Mouse (Mus musculus) adipocyte (in vitro differentiated cells): ENCODE results near the gene Gprin2.

Experiments used
- DNase-seq: peaks from one replicate; pipeline ENCODE4 v3.0.0-alpha.2; 2016; ENCODE audit warnings: low spot score

Gene Gprin2

DNA sequence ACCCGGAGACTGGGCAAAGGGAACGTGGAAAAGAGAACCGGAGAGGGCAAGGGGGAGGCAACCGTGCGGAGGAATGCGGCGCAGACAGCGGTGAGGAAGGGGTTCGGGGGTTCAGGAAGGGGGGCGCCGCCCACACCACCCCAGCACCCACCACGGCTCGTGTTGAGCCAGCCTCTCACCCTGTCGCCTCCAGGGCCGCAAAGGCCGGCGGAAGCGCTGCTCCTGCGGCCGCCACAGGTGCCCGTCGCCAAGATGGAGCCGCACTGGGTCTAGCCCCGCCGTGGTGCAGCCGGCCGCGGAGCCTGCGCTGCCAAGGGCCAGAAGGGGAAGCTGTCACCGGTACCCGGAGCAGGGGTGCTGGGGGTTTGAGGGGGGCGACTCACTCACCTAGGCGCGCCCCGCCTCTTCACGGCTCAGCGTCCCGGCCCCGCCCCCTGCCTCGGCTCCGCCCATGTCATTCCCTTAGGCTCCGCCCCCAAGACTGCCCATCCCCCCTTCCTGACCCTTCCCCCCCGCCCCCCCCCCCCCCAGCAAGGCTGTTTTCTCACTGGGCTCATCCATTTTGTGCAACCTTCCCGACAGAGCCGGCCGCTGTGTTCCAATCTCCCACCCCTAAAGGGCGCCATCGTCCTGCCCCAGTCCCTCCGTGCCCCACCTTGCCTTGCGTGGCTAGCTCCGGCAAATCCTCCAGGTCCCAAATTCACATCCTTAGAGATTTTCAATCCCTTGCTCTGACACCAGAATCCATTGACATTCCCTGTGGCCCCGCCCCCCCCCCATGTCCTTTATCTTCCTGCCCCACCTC lies at the start of gene Gprin2:
Gene Gprin2 (minus strand): TSS at position 423 of the 805 bp plus-strand sequence.
- no peak for DNase-seq

DNA sequence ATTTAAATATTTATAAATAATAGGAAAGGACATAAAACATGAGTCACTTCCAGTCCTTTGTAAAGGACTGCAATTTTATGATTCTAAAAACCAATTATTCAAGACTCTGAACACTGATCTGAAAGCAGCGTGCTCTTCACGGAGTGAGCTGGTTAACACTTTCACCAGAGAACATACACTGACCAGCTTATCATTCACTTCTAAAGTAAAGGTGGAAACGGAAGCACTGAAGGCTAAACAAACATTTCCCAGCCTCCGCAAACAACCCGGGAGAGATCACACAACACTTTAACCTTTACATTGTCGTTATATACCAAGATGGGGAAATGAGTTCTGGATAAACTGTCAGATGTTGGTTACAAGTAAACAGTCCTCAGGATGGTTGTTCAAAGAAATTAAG lies 39.2 kb upstream of the Gprin2 start:
- DNase-seq = no peak

DNA sequence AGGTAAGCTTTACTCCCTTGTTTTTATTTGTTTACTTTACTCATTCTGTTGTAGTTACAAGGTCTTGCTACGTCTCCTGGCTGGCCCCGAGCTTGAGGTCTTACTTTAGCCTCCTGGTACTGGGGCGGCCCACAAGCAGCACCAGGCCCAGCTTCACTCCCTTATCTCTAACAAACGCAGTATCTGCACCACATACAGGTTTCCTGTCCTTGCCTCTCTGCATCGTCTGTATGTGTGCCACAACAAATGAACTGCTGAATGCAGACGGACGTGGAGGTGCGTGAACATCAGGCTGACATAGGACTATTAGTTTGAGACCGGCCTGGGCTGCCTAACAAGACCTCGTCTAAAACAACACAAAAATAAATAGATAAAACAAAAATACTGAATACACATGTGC lies 38.8 kb upstream of the Gprin2 start:
- no peak for DNase-seq

DNA sequence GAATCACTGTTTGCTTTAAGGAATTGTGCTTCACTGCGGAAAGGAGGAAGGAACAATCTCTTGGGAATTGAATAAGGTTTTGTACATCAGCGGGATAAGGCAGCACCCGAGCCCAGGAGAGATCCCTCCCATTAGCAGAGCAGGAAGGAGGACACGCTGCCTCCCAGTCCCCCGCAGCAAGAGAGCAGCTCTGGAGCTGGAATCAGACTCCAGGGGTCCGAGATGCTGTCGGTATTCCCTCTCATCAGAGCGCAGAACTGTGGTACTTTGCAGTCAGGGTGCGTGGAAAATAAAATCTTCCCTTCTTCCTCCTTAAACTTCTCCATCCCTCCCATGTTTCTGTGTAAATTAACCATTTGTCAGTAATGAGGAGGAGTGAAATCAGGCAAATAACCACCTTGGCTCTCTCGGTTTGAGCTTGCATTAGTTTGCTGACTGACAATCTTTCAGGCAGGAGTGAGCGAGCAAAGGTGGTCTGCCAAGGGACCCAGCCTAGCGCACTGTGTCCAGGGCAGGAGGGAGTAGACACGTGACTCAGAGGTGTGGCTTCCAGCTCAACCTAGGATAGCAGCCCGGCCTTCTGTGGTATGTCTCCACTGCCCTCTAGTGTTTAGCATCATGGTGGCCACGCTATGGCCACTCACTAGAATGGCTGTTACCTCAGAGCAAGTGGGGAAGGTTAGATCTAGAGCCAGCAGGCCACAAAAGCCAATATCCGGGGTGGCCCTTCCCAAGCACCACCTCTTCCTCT lies 33.4 kb upstream of the Gprin2 start:
- DNase-seq = peak; percentile 53

DNA sequence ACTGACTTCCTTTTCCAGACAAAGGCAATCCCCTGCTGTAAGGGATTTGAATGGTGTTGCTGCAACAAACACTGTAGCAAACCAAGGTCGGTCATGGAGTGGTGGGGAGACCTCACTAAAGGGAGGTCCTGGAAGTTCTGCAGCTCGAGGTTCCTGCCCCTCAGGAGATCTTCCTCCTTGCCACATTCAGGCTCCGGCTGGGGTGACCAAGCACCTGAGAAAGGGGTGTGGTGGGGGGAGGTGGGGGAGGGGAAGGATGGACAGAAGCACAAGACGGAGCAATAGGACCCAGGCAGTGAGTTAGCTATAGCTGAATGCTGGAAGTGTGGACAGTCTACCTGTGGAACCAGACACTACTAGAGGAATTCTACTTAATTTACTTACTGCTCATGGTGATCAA lies 32.4 kb upstream of the Gprin2 start:
- no peak for DNase-seq

DNA sequence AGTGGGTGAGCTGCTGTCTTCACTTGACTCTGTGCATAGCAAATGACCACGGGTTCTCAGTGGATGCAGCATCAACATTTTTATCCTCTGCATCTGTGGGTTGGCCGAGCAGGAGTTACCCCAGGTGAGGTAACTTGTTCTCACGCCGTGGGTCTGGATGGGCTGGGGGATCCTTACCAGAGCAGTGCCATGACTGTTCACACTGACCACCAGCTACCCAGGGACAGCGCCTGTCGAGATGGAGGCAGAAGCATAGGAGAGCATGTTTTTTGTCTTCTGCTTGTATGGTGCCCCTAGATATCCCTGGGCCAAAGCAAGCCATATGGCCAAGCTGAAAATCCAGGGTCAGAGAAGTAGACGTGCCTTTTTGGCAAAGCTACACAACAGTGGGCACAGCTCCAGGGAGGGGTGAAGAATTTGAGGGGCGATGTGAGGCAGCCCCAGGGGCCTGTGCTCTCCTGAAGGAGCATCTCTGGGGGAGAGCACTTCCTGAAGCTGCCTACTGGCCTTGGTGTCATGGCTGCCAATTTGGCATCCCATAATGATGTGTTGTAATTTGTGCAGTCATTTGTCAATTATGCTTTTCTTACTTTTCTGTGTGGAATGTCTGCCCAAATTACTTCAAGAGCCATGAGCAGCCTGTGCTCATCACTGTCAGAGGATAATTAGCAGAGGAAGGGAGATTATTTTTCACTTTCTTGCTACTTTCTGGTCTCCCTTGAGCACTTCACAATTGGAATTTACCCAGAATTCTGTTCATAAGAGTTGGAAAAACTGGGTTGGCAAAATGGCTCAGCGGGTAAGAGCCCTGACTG lies 31.6 kb upstream of the Gprin2 start:
- peak; percentile 8 for DNase-seq

DNA sequence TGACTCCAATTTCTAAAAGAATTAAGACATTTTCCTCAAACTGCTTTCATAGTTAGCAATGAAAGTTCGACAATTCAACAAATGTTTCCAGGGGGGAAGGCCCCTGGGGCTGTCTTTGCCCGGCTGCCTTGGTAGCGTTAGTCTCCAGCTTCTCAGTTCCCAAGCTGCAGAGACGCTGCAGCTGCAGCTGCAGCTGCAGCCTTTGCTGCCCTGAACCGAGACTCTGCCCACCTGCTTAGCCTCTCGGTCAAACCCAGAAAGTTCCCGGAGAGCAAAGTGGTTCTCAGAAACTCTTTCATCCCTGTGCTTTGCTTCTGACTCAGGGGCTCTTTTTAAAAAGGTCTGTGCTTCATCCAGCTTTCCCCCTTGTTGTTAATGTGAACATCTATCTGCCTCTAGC lies 30.9 kb upstream of the Gprin2 start:
- no peak for DNase-seq

DNA sequence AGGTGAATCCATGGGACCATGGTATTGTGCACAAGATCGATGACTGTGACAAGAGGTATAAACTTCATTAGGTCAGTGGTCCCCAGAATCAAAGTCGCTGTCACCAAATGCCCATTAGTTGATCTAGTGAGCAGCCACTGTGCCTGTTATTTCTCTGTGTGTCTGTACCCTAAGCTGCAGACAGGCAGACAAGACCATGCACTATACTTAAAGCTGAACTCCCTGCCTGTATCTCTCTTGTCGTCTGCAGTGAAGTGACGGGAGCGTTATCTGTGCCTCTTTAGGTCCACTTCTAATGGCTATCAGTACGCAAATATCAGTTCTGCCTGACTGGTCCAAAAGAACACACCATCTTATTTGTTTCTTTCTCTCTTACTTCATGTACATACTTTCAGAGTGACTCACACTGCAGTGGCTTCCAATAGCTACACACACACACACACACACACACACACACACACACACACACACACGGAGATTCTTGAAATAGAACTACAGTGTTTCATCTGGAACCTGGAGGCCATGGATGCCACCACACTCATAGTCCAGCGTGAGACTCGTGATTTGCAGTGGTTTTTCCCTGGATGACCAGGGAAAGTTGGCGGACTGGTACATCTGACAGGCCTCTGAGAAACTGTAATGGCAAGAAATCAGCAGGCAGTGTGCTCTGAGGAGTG lies 27.5 kb upstream of the Gprin2 start:
- DNase-seq = peak; percentile 7

DNA sequence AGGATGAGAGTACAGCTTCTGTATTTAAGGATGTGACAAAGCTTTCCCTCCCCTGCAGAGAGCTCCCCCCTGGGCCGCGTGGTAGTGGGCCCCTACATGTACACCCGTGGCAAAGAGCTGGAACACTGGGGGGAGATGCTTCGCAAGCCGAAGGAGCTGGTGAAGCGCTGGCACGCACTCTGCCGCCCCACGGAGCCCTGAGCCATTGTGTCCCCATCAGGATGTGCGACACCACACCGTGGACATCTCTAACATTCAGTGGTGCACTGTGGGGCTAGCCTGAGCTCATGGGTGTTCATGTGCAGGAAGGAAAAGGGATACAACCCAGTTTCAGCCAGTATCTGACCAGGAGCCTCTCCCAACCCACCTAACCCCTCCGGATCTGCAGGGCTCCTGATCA lies 26.5 kb upstream of the Gprin2 start:
- DNase-seq = no peak

DNA sequence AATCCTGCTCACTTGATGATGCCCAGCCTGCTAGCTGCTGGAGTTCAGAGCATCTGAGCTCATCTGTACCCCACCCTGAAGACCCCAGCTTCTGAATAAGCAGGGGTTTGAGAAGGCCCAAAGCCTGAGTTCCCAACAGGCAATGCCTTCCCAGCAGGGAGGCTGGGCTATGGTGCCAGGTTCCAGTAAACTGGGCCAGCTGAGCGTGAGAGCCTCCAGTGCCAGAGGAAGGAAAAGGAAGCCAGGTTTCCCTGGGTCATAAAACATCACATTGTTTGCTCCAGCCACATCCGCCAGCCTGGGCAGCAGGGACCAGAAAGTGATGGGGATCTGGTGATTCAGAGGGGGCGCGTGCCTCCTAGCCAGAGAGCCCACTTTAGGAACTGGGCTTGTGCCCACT lies 25.1 kb upstream of the Gprin2 start:
- peak; percentile 38 for DNase-seq

DNA sequence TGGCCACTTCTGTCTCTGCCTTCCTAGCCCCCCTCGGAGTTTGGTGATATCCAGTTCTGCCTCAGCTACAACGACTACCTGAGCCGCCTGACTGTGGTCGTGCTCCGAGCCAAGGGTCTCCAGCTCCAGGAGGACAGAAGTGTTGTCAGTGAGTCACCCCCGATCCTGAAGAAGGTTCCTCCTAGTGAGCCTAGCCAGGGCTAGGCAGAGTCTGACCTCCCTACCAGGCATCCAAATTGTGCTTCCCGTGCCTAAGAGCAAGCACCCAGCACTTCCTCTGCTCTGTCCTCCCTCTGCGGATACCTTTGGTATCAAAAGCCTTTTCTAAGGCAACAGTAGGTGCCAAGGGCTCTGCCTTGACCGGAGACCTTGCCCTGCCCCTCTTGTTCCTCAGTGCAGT lies 24.5 kb upstream of the Gprin2 start:
- DNase-seq = no peak

DNA sequence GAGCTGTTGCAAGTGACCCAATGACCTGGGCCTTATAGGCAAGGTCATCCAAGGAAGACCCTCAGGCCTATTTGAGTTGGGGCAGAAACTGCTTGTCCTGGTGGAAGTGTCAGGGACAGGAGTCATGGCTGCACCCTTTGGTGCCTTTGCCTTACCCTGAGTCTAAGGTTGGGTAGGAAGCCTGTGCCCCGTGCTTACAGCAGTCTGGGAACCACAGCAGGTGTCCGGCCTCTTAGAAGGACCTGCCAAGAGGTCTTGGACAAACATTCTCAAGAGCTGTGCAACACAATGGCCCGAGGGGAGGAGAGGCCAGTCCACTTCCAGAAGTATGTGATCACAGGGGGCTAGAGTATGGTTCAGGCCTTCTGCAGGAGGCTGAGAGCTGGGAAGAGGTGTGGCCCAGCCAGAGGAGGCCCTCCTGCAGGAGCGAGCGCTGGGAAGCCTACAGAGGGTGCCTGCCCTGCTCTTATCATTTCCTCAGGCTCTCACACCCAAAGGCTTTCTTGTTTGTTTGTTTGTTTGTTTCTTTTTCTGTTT lies 22.0 kb upstream of the Gprin2 start:
- no peak for DNase-seq

DNA sequence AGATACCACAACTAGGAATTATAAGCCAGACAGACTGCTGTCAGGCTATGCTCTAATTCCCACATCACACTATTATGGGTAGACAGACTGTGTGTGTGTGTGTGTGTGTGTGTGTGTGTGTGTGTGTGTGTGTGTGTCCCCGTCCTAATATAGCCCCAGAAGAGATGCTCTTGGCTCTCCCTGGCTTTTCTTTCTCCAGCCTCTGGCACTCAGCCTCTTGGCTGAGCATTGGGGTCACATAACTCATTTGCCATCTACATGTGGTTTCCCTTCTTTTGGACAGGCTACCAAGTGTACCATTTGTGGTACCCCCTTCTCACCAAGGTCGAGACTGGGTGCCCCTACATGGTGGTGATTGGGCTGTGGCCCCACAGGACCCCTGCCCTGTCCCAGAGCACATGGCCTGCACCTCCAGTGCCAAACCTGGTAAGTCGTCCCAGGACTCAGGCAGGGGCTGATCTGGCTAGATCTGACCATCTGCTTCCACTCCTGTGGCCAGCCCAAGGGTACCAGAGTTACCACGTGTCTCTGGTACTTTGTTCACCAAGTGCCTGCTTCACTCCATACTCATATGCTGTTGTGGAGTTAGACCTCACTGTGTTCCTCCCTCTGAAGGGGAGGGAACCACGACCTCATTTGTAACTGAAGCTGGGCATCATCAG lies 20.1 kb upstream of the Gprin2 start:
- peak; percentile 47 for DNase-seq

DNA sequence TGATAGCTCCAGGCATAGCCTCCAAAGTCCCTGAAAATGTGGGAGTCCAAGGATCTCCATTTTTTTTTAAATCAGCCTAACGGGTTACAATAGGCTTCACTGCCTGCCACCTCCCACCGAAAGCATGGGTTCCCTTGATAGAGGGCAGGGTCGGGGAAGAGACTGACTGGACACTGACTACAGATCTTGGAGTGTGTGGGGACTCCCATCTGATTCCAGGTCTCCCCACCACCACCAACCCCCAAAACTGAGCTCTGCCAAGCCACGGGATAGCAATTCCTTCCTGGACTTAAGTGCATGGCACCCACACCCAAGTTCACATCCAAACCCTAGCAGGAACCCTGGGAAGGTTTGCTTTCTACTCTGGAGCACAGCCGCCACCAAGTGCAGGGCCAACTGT lies 19.0 kb upstream of the Gprin2 start:
- no peak for DNase-seq

DNA sequence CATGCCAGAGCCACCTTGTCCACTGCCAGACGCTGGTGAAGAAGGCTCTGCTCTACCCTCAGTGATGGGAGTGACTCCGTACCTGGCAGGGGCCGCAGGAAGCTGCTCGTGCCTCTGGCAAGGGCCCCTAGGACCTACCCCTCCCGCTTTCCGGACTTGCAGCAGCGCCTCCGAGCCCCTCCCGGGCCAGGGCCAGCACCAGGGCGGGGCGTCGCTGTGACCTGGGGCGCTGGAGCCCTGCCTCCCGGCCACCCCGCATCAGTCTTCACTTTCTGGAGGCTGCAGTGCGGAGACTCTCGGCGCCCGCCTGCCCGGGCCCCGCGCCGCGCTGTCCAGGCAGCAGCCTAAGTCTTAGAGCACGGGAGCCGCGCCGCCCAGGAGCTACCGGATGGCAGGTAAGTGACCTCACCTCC lies 18.3 kb upstream of the Gprin2 start:
- DNase-seq = no peak

DNA sequence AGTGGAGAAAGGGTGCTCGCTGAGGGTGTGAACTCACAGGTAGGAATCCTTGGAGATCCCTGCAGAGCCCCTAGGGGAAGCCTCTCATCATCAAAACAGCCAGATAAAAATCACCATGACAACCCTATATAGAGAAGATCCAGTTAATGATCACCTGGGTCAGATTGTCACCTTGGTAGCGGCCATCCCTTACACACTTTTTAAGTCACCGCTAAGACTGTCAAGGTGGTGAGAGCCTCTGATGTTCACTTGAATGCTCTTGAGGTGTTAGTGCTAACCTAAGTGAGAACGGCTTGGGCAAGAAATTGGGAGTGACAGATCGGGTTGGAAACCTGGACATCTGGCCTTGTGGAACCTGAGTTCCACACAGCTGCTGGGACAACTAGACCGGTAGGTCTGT lies 17.8 kb upstream of the Gprin2 start, which contains the start of gene Syt15:
Gene Syt15 (plus strand): TSS at position 301 of the 400 bp plus-strand sequence.
- DNase-seq = no peak

DNA sequence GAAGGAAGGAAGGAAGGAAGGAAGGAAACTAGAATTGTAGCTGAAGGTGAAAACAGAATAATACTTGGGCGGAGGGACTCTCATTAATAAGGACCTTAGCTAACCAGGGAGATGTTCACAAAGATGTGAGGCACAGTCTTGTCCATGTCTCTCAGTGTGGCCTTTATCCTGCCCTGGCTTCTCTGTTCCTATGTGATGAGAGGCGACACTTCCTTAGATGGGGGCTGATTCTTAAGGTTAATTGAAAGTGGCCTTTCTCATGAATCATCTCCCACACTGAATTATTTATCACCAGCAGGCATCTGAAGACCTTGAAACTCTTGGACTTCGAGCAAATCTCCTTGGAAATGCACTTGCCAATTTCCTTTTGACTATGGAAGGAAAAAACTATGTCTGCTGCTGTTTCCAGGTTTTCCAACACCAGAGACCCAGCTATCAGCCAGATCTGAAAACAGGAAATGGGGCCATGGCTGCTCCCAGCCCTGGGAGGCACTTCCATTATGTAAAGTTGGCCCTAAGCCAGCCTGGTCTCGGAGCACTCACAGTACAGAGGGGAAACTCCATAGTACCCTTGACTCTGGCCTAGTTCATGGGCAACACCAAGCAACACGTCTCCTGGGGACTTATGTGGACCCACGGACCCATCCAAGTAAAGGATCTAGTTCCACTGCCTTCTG lies 14.1 kb upstream of the Gprin2 start:
- no peak for DNase-seq

DNA sequence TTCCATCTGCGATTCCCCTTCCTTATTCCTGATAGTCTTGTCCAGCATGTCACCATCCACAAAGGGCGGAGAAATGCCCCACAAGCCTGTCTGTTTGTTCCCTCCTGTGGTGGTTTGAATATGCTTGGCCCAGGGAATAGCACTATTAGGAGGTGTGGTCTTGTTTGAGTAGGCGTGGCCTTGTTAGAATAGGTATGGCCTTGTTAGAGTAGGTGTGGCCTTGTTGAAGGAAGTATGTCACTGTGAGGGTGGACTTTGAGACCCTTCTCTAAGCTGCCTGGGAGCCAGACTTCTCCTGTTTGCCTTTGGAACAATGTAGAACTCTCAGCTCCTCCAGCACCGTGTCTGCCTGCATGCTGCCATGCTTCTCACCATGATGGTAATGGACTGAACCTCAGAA lies 8.5 kb upstream of the Gprin2 start:
- DNase-seq = no peak

DNA sequence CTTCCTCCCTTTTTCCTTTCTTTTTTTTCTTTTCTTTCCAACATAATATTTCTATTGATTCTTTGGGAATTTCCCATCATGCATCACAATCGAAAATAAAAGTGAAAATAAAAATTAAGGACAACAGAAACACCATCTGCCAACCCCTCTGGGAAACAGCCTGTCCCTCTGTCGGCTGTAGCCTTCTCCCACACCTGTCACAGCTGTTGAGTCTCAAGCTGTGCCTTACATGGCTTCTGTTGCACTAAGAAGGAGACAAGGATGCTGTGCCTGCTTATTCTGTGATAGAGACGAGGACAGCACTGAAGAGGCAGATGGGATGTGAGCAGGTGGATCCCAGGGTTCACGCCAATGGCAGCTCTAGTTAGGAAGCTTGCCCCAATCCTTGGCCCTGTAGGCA lies 7.6 kb upstream of the Gprin2 start:
- no peak for DNase-seq

DNA sequence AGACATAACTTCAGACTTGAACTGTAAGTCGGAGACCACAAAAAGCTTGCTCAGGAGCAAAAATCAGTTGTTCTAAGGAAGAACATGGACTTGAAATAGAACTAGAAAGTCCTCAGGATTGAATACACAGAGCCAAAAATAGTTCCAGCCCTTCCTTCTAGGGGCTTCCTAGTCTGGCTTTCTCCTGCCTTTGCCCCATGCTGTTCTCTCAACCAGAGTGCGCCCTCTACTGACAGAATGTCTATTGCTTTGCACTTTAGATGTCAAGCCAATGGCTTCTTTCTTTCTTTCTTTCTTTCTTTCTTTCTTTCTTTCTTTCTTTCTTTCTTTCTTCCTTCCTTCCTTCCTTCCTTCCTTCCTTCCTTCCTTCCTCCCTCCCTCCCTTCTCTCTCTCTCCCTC lies 7.2 kb upstream of the Gprin2 start:
- DNase-seq = peak; percentile 75

DNA sequence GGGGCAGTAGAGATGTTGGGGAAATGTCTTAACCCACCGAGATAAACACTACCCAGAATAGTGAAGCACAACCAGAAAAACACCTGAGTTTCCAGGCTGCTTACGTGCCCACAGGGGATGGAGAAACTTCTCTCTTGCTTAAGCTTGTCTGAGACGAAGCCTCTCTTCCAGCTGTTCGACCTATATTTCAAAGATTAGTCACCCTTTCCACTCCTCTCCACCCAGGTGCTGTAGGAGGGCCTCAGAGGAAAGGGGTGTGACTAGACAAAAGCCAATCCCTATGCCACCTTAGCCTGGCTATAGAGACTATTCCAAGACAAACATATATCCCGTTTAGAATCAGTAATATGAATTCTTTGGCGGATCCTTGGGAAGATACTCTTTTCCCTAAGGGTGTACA lies 6.5 kb upstream of the Gprin2 start:
- no peak for DNase-seq
